Mouse (Mus musculus) frontal cortex, postnatal 14 days (tissue): ENCODE results near the gene Nxpe2.

ENCODE experiments used
- DNase-seq, 2 experiments: peaks; one replicate each; pipeline ENCODE4 v3.0.0; 2022; ENCODE audit warnings: low spot score in 2 of 2

The Nxpe2 gene

DNA sequence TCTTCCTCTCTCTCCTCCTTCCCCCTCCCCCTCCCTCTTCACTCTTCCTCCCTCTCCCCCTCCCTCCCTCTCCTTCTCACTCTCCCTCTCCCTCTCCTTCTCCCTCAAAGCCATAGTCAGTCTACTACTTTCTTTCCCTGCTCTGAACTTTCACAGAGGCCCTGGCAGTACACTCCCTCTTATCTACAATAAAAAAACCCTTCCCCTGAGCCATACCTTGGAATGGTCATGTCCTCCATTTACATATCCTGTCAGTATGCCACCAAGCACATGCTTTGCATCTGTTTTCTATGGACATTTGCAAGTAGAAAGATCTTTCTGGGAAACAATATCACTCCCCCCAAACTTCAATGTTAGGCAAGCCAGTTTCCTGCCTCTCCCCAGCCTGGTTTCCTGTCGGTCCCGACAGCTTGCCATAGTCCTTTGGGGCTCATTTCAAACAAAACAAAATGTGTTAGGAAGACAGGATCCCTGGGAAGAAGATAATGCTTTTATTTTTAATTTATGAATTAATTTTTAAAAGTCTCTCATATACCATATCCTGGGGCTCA is at the start of gene Nxpe2:
Nxpe2 (minus strand) TSS at position 307 of the 551 bp plus-strand sequence.
- no peak for DNase-seq

DNA sequence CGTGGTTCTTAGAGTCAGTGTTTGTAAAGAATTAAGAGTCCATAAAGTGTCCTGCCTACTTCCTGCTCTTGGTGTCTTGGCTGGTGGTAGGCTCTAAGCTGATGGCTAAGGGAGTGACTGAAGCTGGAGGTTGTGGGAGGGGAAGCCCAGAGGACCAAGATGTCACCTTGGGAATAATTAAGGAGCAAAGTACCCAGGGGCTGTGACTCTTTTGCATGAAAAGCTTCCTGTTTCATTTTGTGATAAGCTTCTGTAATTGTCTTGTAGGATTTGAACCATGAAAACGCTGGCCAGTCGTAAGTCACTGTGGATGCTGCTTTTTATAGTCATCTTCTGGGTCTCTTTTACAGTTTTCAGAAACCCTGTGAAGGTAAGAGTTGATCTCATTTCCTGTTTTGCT is 36.7 kb upstream of the Nxpe2 start:
- no peak for DNase-seq

GRCm38 (mm10) chr9:48388451-48388850 is 35.2 kb upstream of the Nxpe2 start:
- no peak for DNase-seq

DNA sequence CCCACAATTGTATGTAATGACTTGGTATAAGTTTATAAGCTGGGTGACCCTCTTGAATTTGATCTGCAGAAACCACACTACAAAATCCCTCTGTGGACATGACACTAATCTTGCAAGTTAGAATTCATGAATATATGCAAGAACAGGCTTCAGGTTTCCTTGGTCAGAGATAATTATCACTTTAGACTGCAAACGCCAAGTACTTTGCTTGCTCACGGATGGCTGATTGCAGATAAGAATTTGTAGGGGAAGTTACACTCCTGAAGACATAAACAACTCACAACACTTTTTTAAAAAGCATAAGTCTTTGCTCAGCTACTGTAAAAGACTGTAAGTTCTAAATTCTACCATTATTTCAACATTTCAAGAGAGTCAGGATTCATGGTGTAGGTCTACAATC is 21.1 kb upstream of the Nxpe2 start:
- no peak for DNase-seq

DNA sequence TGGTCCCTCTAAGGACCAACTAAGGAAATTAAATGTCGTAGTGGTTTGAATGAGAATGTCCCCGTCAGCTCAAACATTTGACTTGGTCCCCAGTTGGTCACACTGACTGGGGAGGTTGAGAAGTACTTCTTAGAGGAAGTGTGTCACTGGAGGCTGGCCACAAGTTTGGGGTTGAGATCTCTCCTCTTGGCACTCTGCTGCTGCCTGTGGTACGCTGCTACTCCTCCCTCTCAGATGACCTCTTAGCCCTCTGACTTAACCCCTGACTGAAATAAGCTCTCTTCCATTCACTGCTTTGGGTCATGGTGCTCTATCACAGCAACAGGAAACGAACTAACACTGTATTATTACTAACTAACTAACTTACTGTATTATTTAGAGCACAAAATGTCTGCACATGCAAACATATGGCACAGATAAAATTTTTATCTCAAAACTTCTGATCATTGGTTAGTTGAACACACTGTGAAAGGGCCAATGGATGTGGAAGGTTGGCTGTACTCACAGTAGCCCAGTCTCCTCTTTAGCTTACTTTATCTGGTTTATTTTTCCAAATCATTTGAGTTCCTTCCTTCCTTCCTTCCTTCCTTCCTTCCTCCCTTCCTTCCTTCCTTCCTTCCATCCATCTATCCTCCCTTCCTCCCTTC is 20.1 kb upstream of the Nxpe2 start:
- DNase-seq: no peak

- DNase-seq: no peak
Measured at GRCm38 (mm10) chr9:48362743-48363142, 9.5 kb upstream of the Nxpe2 start.

- DNase-seq: no peak
Measured at GRCm38 (mm10) chr9:48361815-48362631, 8.8 kb upstream of the Nxpe2 start.

DNA sequence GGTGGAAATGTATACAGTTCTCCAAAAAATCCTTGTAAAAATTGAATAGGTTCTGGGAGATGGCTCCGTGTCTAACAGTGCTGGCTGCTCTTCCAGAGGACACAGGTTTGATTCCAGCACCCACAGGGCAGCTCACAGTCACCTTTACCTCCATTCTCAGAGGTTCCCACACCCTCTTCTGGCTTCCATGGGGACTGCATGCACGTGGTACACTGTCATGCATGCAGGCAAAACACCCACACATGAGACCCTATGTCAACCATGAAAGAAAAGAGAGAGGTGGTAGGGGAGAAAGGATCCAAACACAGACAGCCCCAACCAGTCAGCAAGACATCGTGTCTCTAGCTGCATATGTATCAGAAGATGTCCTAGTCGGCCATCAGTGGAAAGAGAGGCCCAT is 7.6 kb upstream of the Nxpe2 start:
- DNase-seq: no peak

DNA sequence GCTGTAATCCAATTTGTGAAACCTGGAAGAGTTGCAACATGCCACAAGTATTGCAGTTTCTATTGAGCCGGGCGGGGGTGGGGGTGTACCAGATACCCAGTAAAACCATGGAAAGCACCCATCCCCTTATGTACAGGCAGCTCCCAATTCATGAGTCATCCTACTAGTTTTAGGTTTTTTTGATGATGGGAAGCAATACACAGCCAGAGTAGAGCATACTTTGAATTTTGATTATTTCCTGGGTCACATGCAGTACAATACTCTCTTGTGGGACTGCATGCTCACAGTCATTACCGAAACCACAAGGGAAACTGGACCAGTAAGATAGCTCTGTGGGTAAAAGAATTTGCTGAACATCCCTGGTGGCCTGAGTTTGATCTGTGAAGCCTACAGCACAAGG is 3.8 kb upstream of the Nxpe2 start:
- DNase-seq: no peak

- peak; percentile 23 to 63 for DNase-seq
Measured at GRCm38 (mm10) chr9:48354793-48355192, 1.5 kb upstream of the Nxpe2 start.

DNA sequence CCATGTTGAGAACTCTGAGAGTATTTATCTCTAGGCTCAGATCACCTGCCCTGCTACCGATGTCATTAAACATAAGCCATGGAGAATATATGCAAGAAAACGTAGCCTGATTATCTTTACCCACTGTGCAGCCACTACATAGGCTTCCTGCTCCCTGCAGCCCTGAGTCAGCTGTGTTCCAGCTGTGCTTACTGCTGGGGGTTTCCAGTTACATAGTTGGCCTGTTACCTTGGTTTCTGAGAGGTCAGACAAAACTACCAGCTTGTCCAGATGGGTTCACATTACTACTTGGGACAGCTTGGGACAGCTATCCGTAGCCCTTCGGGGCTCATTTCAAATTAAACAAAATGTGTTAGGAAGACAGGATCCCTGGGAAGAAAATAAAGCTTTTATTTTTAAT is 868 bp upstream of the Nxpe2 start:
- no peak for DNase-seq

GRCm38 (mm10) chr9:48345866-48346265 is 7.4 kb downstream of the Nxpe2 start:
- no peak for DNase-seq

GRCm38 (mm10) chr9:48345456-48345855 is 7.8 kb downstream of the Nxpe2 start:
- no peak for DNase-seq

GRCm38 (mm10) chr9:48340708-48341380 is 12.4 kb downstream of the Nxpe2 start:
- DNase-seq: no peak

DNA sequence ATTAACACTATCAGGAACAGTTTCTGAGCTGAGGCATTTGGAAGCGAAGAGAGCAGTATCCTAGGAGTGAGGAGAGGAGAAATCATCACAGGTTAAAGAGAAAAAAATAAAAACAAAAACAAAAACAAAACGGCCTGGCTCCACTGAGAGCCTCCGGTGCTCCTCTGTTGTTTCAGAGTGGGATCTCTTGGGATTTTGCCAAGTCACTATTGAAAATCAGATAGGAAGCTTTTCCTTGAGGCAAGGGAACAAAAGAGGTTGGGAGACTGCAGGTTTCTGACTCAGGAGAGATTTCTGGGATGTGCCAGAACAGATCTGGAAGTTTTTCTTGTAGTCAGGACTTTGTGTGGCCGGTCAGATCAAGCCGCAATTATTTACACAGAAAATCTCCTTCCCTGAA is 13.7 kb downstream of the Nxpe2 start:
- DNase-seq: no peak

DNA sequence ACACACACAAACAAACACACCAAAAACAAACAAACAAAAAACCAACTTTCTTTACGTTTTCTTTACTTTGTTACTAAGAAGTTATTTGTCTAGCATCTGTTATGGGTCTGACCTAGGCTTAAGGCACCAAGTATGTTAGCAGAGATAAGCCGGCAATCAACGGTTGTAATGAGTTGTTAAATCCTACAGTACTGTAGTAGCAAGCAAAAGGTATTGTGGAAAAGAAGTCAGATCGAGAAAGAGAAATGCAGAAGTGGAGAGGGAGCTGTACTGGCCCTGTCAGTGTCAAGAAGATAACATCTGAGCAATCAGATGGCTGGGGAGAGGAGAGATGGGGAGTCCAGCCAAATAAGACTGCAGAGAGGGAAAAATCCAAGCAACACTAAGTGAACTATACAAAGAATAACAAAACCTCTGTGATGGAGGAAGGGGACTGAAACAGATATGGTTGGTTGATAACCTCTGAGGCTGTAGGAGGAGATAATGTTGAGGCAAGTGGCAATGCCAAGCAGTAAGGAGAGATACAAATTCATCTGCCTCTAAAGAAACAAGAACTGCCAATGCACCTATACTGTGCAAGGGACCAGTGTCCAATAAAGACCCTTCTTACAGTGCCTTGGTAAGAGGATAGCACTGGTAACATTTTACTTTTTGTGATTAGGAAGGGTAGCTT is 14.3 kb downstream of the Nxpe2 start:
- DNase-seq: no peak

GRCm38 (mm10) chr9:48329597-48329996 is 23.7 kb downstream of the Nxpe2 start:
- no peak for DNase-seq

DNA sequence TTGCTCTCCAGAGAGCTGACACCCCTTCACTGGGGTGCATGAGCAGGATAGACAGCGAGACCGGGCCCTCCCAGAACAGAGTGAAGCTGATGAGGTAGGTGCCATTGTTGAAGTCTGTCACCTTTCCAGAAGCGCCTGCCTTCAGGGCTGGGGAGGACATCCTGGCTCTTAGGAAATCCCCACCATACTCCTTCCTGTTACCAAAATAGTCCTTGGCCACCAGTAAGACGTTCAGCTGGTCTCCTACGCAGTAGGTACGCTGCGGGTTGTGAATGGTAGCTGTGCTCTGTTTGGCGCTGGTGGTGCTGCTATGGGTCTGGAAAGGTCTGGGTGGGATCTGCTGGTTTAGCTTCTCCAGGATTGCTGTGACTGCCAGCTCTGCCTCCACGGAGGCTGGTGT is 26.9 kb downstream of the Nxpe2 start:
- no peak for DNase-seq

GRCm38 (mm10) chr9:48315825-48316224 is 37.4 kb downstream of the Nxpe2 start:
- no peak for DNase-seq

GRCm38 (mm10) chr9:48314194-48314593 is 39.1 kb downstream of the Nxpe2 start:
- DNase-seq: peak; percentile 11 to 13

DNA sequence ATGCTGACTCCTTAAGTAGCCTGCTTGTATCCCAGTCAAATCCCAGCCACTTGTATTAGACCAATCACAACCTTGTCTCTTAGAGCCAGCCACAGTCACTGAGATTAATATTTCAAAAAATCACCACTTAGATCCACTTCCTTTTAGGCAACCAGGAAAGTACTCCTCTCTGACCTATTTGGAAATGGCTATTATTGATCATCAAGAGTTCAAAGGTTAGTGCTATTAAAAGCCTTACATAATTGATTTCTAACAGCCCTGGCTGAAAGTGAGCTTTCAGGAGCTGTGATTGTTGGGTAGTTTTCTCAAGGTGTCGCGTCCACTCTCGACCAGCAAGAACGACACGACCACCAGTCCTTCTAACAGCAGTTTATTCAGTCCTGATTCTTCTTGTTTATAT is 42.0 kb downstream of the Nxpe2 start:
- no peak for DNase-seq

GRCm38 (mm10) chr9:48303564-48303963 is 49.7 kb downstream of the Nxpe2 start:
- DNase-seq: peak in 1 of 2 experiments; percentile 10
